24 mouse cellular contexts compared by ENCODE assay signal in the genomic region with DNA sequence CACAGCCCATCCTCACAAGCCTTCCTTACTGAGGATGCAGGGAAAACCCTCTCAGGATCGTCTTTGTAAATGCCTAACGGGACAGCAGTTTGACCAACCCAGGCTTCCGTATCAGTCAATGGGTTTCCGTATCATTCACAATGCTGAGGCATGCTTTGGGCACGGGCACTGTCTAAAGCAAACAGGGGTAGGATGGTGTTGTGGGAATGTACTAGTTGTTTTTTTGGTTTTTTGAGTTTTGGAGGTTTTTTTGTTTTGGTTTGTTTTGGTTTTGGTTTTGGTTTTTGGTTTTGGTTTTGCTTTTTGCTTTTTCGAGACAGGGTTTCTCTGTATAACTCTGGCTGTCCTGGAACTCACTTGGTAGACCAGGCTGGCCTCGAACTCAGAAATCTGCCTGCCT.
DNase-seq lines count a peak whose midpoint lies in the region; ATAC-seq and TF ChIP-seq lines count a peak whose summit lies in the region.
"Had no signal": no experiment of that assay in that cellular context is flagged by ENCODE, and none has a peak within 500 bp of the region (broad histone marks: within the 10 kb centered on the region; RNA-seq: fewer than 3 reads in every experiment).

No protein-coding gene starts in this region.

- DNase-seq in forebrain, embryonic 11.5 days (ENCODE audit: low spot score) = no peak
- no peak for DNase-seq in hindbrain, embryonic 14.5 days (ENCODE audit: low spot score)
- no peak for DNase-seq in CH12.LX (ENCODE audit: extremely low read depth)
- DNase-seq in limb, embryonic 10.5 days (ENCODE audit: low spot score) = no peak
- no peak for DNase-seq in left cerebral cortex, adult 8-10 months (ENCODE audit: low spot score in 2 of 2)
- DNase-seq in retina, postnatal 1 day = no peak
- DNase-seq: adrenal gland, adult 8-10 months; adrenal gland, postnatal 25 days; cerebellum, adult 18-20 months; cerebellum, adult 9-10 months; cerebellum, postnatal 14 days; gastrocnemius, adult 2 months; gastrocnemius, postnatal 25 days; heart, adult 18-20 months; heart, postnatal 10 days; heart, postnatal 36 days; kidney, adult 2 months had no signal

- H3K27me3 ChIP-seq in forebrain, embryonic 12.5 days = no peaks in the 10 kb centered on the region
- H3K27me3 ChIP-seq in forebrain, embryonic 11.5 days (ENCODE audit: control insufficient read depth, insufficient read depth, low read length) = no peaks in the 10 kb centered on the region
- peaks cover 4% of the 10 kb centered on the region; the same call in 1 of the 2 replicates for H3K27me3 ChIP-seq in hindbrain, embryonic 12.5 days
- no peaks in the 10 kb centered on the region for H3K27me3 ChIP-seq in hindbrain, embryonic 14.5 days (ENCODE audit: control insufficient read depth, insufficient read depth, low read length)
- no peaks in the 10 kb centered on the region for H3K27me3 ChIP-seq in CH12.LX (replicated peaks)
- peaks cover 11% of the 10 kb centered on the region; the same call in 1 of the 2 replicates for H3K27me3 ChIP-seq in limb, embryonic 10.5 days (ENCODE audit: low read depth, poor library complexity, severe bottlenecking)
- H3K27me3 ChIP-seq: heart, embryonic 12.5 days had no signal

- dilution Hi-C loops in CH12.LX (cut with MboI; ENCODE audit: extremely low pct_ligation_motif_present, extremely low pct_unique_long_range_greater_than_20kb, low sequenced_read_pairs) = no loop called here

- H3K4me2 ChIP-seq in forebrain, embryonic 12.5 days = no peak overlapping the region
- no peak overlapping the region for H3K4me2 ChIP-seq in forebrain, embryonic 11.5 days (ENCODE audit: low read depth, low read length, severe bottlenecking)
- H3K4me2 ChIP-seq in hindbrain, embryonic 12.5 days (replicated peaks) = no peak overlapping the region
- no peak overlapping the region for H3K4me2 ChIP-seq in hindbrain, embryonic 14.5 days (replicated peaks)
- peak overlapping the region; percentile 51; the same call in 1 of the 2 replicates for H3K4me2 ChIP-seq in CH12.LX (ENCODE audit: insufficient read depth, low read depth, poor library complexity, severe bottlenecking)
- H3K4me2 ChIP-seq: heart, embryonic 12.5 days; heart, embryonic 15.5 days had no signal

- H3K27ac ChIP-seq in forebrain, embryonic 12.5 days = 0 out of 2 replicates have a peak overlapping the region, but pooled peaks have one; percentile 13
- no peak overlapping the region for H3K27ac ChIP-seq in forebrain, embryonic 11.5 days (ENCODE audit: low read depth, low read length)
- H3K27ac ChIP-seq in hindbrain, embryonic 12.5 days = 0 out of 2 replicates have a peak overlapping the region, but pooled peaks have one; percentile 17
- H3K27ac ChIP-seq in hindbrain, embryonic 14.5 days = no peak overlapping the region
- H3K27ac ChIP-seq in CH12.LX (ENCODE audit: insufficient read depth, low read depth) = no peak overlapping the region
- peak overlapping the region; percentile 46; the same call in 1 of the 2 replicates for H3K27ac ChIP-seq in limb, embryonic 10.5 days
- H3K27ac ChIP-seq: gastrocnemius, adult 2 months; heart, embryonic 15.5 days had no signal

- TF ChIP-seq POLR2A in CH12.LX (IDR thresholded peaks at IDR 0.05; ENCODE audit: low read depth, low read length) = no peak

- H3K4me1 ChIP-seq in forebrain, embryonic 12.5 days = peaks cover 56% of the 10 kb centered on the region
- peaks cover 23% of the 10 kb centered on the region for H3K4me1 ChIP-seq in forebrain, embryonic 11.5 days (replicated peaks; ENCODE audit: control insufficient read depth, insufficient read depth, low read length)
- H3K4me1 ChIP-seq in hindbrain, embryonic 12.5 days = peaks cover 63% of the 10 kb centered on the region
- peaks cover 18% of the 10 kb centered on the region; the same call in 1 of the 2 replicates for H3K4me1 ChIP-seq in hindbrain, embryonic 14.5 days (replicated peaks; ENCODE audit: control insufficient read depth, insufficient read depth, low read length)
- H3K4me1 ChIP-seq in CH12.LX (ENCODE audit: control insufficient read depth in 1 of 2, insufficient read depth in 2 of 2) = peaks cover 34 to 73% of the 10 kb centered on the region in 2 experiments
- H3K4me1 ChIP-seq in limb, embryonic 10.5 days = peaks cover 60% of the 10 kb centered on the region

- ATAC-seq in forebrain, embryonic 12.5 days (ENCODE audit: low FRiP score) = no peak
- no peak for ATAC-seq in forebrain, embryonic 11.5 days (replicated peaks; ENCODE audit: low FRiP score)
- no peak for ATAC-seq in hindbrain, embryonic 12.5 days (ENCODE audit: low FRiP score)
- no peak for ATAC-seq in hindbrain, embryonic 14.5 days (ENCODE audit: low FRiP score)
- ATAC-seq: forebrain, embryonic 14.5 days; hindbrain, embryonic 16.5 days; intestine, postnatal 0 days had no signal

- WGBS in forebrain, embryonic 12.5 days = 88% methylated on average over 7 of the region's 7 CpGs
- WGBS in forebrain, embryonic 11.5 days = 92% methylated on average over 7 of the region's 7 CpGs
- 88% methylated on average over 7 of the region's 7 CpGs for WGBS in hindbrain, embryonic 12.5 days
- WGBS in hindbrain, embryonic 14.5 days = 91% methylated on average over 7 of the region's 7 CpGs
- WGBS in limb, embryonic 10.5 days = 95% methylated on average over 7 of the region's 7 CpGs

- no peaks in the 10 kb centered on the region for H3K36me3 ChIP-seq in forebrain, embryonic 12.5 days (replicated peaks)
- no peaks in the 10 kb centered on the region for H3K36me3 ChIP-seq in forebrain, embryonic 11.5 days (ENCODE audit: control insufficient read depth, insufficient read depth, low read length)
- H3K36me3 ChIP-seq in hindbrain, embryonic 12.5 days = no peaks in the 10 kb centered on the region
- H3K36me3 ChIP-seq in hindbrain, embryonic 14.5 days (replicated peaks; ENCODE audit: control insufficient read depth, insufficient read depth) = no peaks in the 10 kb centered on the region
- no peaks in the 10 kb centered on the region for H3K36me3 ChIP-seq in CH12.LX (replicated peaks in 1 of 2; ENCODE audit: control insufficient read depth in 1 of 2, insufficient read depth in 1 of 2, low read length in 1 of 2)
- no peaks in the 10 kb centered on the region for H3K36me3 ChIP-seq in limb, embryonic 10.5 days
- H3K36me3 ChIP-seq: heart, embryonic 12.5 days; heart, embryonic 15.5 days had no signal

- in situ Hi-C loops in CH12.LX (cut with MboI; ENCODE audit: low pct_ligation_motif_present, low pct_unique_long_range_greater_than_20kb, low sequenced_read_pairs) = loop anchor here (10.0 to 25.0 kb wide), 2 partner anchors 94 to 621 kb away; no protein-coding TSS in a partner anchor

- H3K9ac ChIP-seq in forebrain, embryonic 12.5 days = no peak overlapping the region
- H3K9ac ChIP-seq in forebrain, embryonic 11.5 days (ENCODE audit: low read length) = no peak overlapping the region
- H3K9ac ChIP-seq in hindbrain, embryonic 12.5 days = no peak overlapping the region
- no peak overlapping the region for H3K9ac ChIP-seq in hindbrain, embryonic 14.5 days
- H3K9ac ChIP-seq in CH12.LX (ENCODE audit: insufficient read depth, low read depth) = peak overlapping the region; percentile 41
- H3K9ac ChIP-seq: heart, embryonic 12.5 days; heart, embryonic 15.5 days had no signal

- no peak for TF ChIP-seq EP300 in CH12.LX (IDR thresholded peaks at IDR 0.05; ENCODE audit: low read length)

- TF ChIP-seq RAD21 in CH12.LX (IDR thresholded peaks at IDR 0.05; ENCODE audit: low read depth, low read length) = no peak

- TF ChIP-seq CTCF in CH12.LX (conservative IDR thresholded peaks at IDR 0.05 in 1 of 2, IDR thresholded peaks at IDR 0.05 in 1 of 2; ENCODE audit: low read depth in 2 of 2, low read length in 2 of 2) = no peak

- no peaks in the 10 kb centered on the region for H3K9me3 ChIP-seq in forebrain, embryonic 12.5 days
- H3K9me3 ChIP-seq in forebrain, embryonic 11.5 days (ENCODE audit: control insufficient read depth, low read length) = no peaks in the 10 kb centered on the region
- H3K9me3 ChIP-seq in hindbrain, embryonic 12.5 days (replicated peaks) = no peaks in the 10 kb centered on the region
- H3K9me3 ChIP-seq in hindbrain, embryonic 14.5 days (ENCODE audit: control insufficient read depth, low read length) = no peaks in the 10 kb centered on the region
- H3K9me3 ChIP-seq in CH12.LX (replicated peaks; ENCODE audit: low read length) = no peaks in the 10 kb centered on the region
- H3K9me3 ChIP-seq in limb, embryonic 10.5 days (replicated peaks) = no peaks in the 10 kb centered on the region
- H3K9me3 ChIP-seq: heart, embryonic 12.5 days; heart, embryonic 15.5 days had no signal

- H3K79me2 ChIP-seq in CH12.LX (replicated peaks; ENCODE audit: control insufficient read depth, extremely low read depth, insufficient read depth, poor library complexity, severe bottlenecking) = no peaks in the 10 kb centered on the region

- no peak overlapping the region for H3K4me3 ChIP-seq in forebrain, embryonic 12.5 days (replicated peaks)
- no peak overlapping the region for H3K4me3 ChIP-seq in forebrain, embryonic 11.5 days (ENCODE audit: low read depth, low read length)
- H3K4me3 ChIP-seq in hindbrain, embryonic 12.5 days = no peak overlapping the region
- no peak overlapping the region for H3K4me3 ChIP-seq in hindbrain, embryonic 14.5 days (replicated peaks; ENCODE audit: low read length)
- peak overlapping the region in 1 of 3 experiments; percentile 27 for H3K4me3 ChIP-seq in CH12.LX (replicated peaks in 1 of 3; ENCODE audit: low read depth in 2 of 3, low read length in 2 of 3, poor library complexity in 1 of 3)
- no peak overlapping the region for H3K4me3 ChIP-seq in limb, embryonic 10.5 days
- H3K4me3 ChIP-seq: gastrocnemius, adult 2 months; heart, embryonic 12.5 days; heart, embryonic 15.5 days had no signal

TF ChIP-seq in CH12.LX, 34 proteins besides CTCF, POLR2A, EP300 and RAD21:
- TF ChIP-seq ZNF384 (IDR thresholded peaks at IDR 0.05; ENCODE audit: low read depth, low read length) = peak; percentile 61
- TF ChIP-seq ELF1 (IDR thresholded peaks at IDR 0.05; ENCODE audit: low read depth, low read length) = 0 out of 2 replicates have a peak, but pooled peaks have one; percentile 21
- no peak for TF ChIP-seq MEF2A (IDR thresholded peaks at IDR 0.05; ENCODE audit: borderline replicate concordance, low read depth, low read length)
- peak; percentile 76; the same call in 1 of the 2 replicates for TF ChIP-seq IRF4 (IDR thresholded peaks at IDR 0.05; ENCODE audit: low read depth, low read length)
- peak; percentile 76; the same call in 1 of the 2 replicates for TF ChIP-seq ZKSCAN1 (IDR thresholded peaks at IDR 0.05; ENCODE audit: borderline replicate concordance, low read depth, low read length)
- TF ChIP-seq GABPA (IDR thresholded peaks at IDR 0.05; ENCODE audit: insufficient replicate concordance, low read depth, low read length) = no peak
- TF ChIP-seq BHLHE40 (IDR thresholded peaks at IDR 0.05; ENCODE audit: low read depth, low read length) = 0 out of 2 replicates have a peak, but pooled peaks have one; percentile 22
- peak; percentile 72 for TF ChIP-seq ETS1 (conservative IDR thresholded peaks at IDR 0.05; ENCODE audit: low read depth, low read length)
- no peak for TF ChIP-seq RCOR1 (conservative IDR thresholded peaks at IDR 0.05; ENCODE audit: low read depth, low read length)

Comparison
In these comparisons a context has a peak if more than half of its experiments do, and no peak if none do; other contexts are left out.
1. H3K27ac ChIP-seq: peak in forebrain, embryonic 12.5 days (single experiment), hindbrain, embryonic 12.5 days (single experiment) and limb, embryonic 10.5 days (single experiment); none in forebrain, embryonic 11.5 days (single experiment), hindbrain, embryonic 14.5 days (single experiment) and CH12.LX (single experiment).